ENCODE assay signal across 9 mouse cellular contexts in genomic region chrX:105037666-105038065, GRCm38 (mm10). TPM values are rescaled to one million over a fixed set of nuclear protein-coding genes. Genes with fewer than 3 reads are reported as not detected.
DNase-seq lines count a peak whose midpoint lies in the region; ATAC-seq and TF ChIP-seq lines count a peak whose summit lies in the region.
"Had no signal": no experiment of that assay in that cellular context is flagged by ENCODE, and none has a peak within 500 bp of the region (broad histone marks: within the 10 kb centered on the region; RNA-seq: fewer than 3 reads in every experiment).

No protein-coding gene starts in this region.

- no peak overlapping the region for H3K4me3 ChIP-seq in hindbrain, embryonic 14.5 days (replicated peaks; ENCODE audit: low read length)
- no peak overlapping the region for H3K4me3 ChIP-seq in hindbrain, embryonic 12.5 days
- no peak overlapping the region for H3K4me3 ChIP-seq in midbrain, embryonic 14.5 days (replicated peaks; ENCODE audit: low read depth, low read length)
- no peak overlapping the region for H3K4me3 ChIP-seq in midbrain, embryonic 13.5 days (replicated peaks)
- no peak overlapping the region for H3K4me3 ChIP-seq in midbrain, postnatal 0 days (ENCODE audit: low read depth, low read length)

- no peaks in the 10 kb centered on the region for H3K4me1 ChIP-seq in hindbrain, embryonic 14.5 days (replicated peaks; ENCODE audit: control insufficient read depth, insufficient read depth, low read length)
- H3K4me1 ChIP-seq in hindbrain, embryonic 12.5 days = no peaks in the 10 kb centered on the region
- no peaks in the 10 kb centered on the region for H3K4me1 ChIP-seq in midbrain, embryonic 14.5 days (ENCODE audit: control insufficient read depth, insufficient read depth, low read length)
- H3K4me1 ChIP-seq in midbrain, embryonic 13.5 days (replicated peaks) = no peaks in the 10 kb centered on the region
- H3K4me1 ChIP-seq in midbrain, postnatal 0 days (ENCODE audit: insufficient read depth, low read length) = no peaks in the 10 kb centered on the region

- no peak overlapping the region for H3K9ac ChIP-seq in hindbrain, embryonic 14.5 days
- H3K9ac ChIP-seq in hindbrain, embryonic 12.5 days = no peak overlapping the region
- no peak overlapping the region for H3K9ac ChIP-seq in midbrain, embryonic 14.5 days (replicated peaks; ENCODE audit: low read length)
- no peak overlapping the region for H3K9ac ChIP-seq in midbrain, embryonic 13.5 days (replicated peaks)
- H3K9ac ChIP-seq in midbrain, postnatal 0 days (replicated peaks; ENCODE audit: low read length, poor library complexity, severe bottlenecking) = no peak overlapping the region

- no peak for ATAC-seq in hindbrain, embryonic 14.5 days (ENCODE audit: low FRiP score)
- ATAC-seq in hindbrain, embryonic 12.5 days (ENCODE audit: low FRiP score) = no peak
- ATAC-seq in midbrain, embryonic 14.5 days (ENCODE audit: low FRiP score, low TSS enrichment) = no peak
- ATAC-seq in midbrain, embryonic 13.5 days = no peak
- no peak for ATAC-seq in Patski
- ATAC-seq in midbrain, postnatal 0 days (ENCODE audit: low FRiP score) = no peak
- ATAC-seq: inflammation-experienced regulatory T-cells, adult 6 months had no signal

- in situ Hi-C loops in Patski (cut with MboI; ENCODE audit: low pct_unique_long_range_greater_than_20kb) = no loop called here

- 83% methylated on average over 3 of the region's 3 CpGs for WGBS in hindbrain, embryonic 14.5 days
- WGBS in hindbrain, embryonic 12.5 days = 90% methylated on average over 3 of the region's 3 CpGs
- 79% methylated on average over 3 of the region's 3 CpGs for WGBS in midbrain, embryonic 14.5 days
- 82% methylated on average over 3 of the region's 3 CpGs for WGBS in midbrain, embryonic 13.5 days
- WGBS in midbrain, postnatal 0 days = 65% methylated on average over 3 of the region's 3 CpGs

- POLR2A ChIA-PET in Patski (lab: Charles Lee) = interaction anchor here (0.7 kb wide), 1 partner anchor 1861 kb away, joined by 4 read pairs; no protein-coding TSS in a partner anchor

- H3K4me2 ChIP-seq in hindbrain, embryonic 14.5 days (replicated peaks) = no peak overlapping the region
- H3K4me2 ChIP-seq in hindbrain, embryonic 12.5 days (replicated peaks) = no peak overlapping the region
- H3K4me2 ChIP-seq in midbrain, embryonic 14.5 days (ENCODE audit: low read length) = no peak overlapping the region
- no peak overlapping the region for H3K4me2 ChIP-seq in midbrain, embryonic 13.5 days (replicated peaks)
- no peak overlapping the region for H3K4me2 ChIP-seq in midbrain, postnatal 0 days (ENCODE audit: low read depth, low read length, poor library complexity, severe bottlenecking)

- TF ChIP-seq CTCF in Patski (IDR thresholded peaks at IDR 0.05) = peak; percentile 52
- peak; percentile 67 for TF ChIP-seq CTCF in midbrain, postnatal 0 days (IDR thresholded peaks at IDR 0.05)

- peaks cover 12% of the 10 kb centered on the region for H3K36me3 ChIP-seq in hindbrain, embryonic 14.5 days (replicated peaks; ENCODE audit: control insufficient read depth, insufficient read depth)
- peaks cover 7% of the 10 kb centered on the region; the same call in 1 of the 2 replicates for H3K36me3 ChIP-seq in hindbrain, embryonic 12.5 days
- peaks cover 6% of the 10 kb centered on the region for H3K36me3 ChIP-seq in midbrain, embryonic 14.5 days (ENCODE audit: control insufficient read depth, insufficient read depth, low read length)
- H3K36me3 ChIP-seq in midbrain, embryonic 13.5 days = peaks cover 7% of the 10 kb centered on the region
- H3K36me3 ChIP-seq in midbrain, postnatal 0 days (ENCODE audit: insufficient read depth, low read length) = no peaks in the 10 kb centered on the region; the same call in 1 of the 2 replicates

- H3K27me3 ChIP-seq in hindbrain, embryonic 14.5 days (ENCODE audit: control insufficient read depth, insufficient read depth, low read length) = no peaks in the 10 kb centered on the region
- H3K27me3 ChIP-seq in hindbrain, embryonic 12.5 days = peaks cover 7% of the 10 kb centered on the region
- H3K27me3 ChIP-seq in midbrain, embryonic 14.5 days (ENCODE audit: control insufficient read depth, insufficient read depth, low read length) = no peaks in the 10 kb centered on the region
- H3K27me3 ChIP-seq in midbrain, embryonic 13.5 days = peaks cover 8% of the 10 kb centered on the region; the same call in 1 of the 2 replicates
- H3K27me3 ChIP-seq in Patski = no peaks in the 10 kb centered on the region
- no peaks in the 10 kb centered on the region for H3K27me3 ChIP-seq in midbrain, postnatal 0 days (ENCODE audit: insufficient read depth, low read length)

- DNase-seq in hindbrain, embryonic 14.5 days (ENCODE audit: low spot score) = peak; percentile 48
- DNase-seq in midbrain, embryonic 14.5 days = peak; percentile 54
- DNase-seq in Patski (ENCODE audit: low read depth, low spot score) = no peak
- DNase-seq in midbrain, postnatal 0 days (ENCODE audit: low spot score) = peak; percentile 44
- no peak for DNase-seq in layer of hippocampus, adult 9-11 months
- DNase-seq: adrenal gland, adult 2 months had no signal

- H3K27ac ChIP-seq in hindbrain, embryonic 14.5 days = no peak overlapping the region
- H3K27ac ChIP-seq in hindbrain, embryonic 12.5 days = no peak overlapping the region
- H3K27ac ChIP-seq in midbrain, embryonic 14.5 days (replicated peaks; ENCODE audit: low read depth, low read length) = no peak overlapping the region
- H3K27ac ChIP-seq in midbrain, embryonic 13.5 days = no peak overlapping the region
- no peak overlapping the region for H3K27ac ChIP-seq in midbrain, postnatal 0 days (ENCODE audit: low read depth, low read length)

- no peaks in the 10 kb centered on the region for H3K9me3 ChIP-seq in hindbrain, embryonic 14.5 days (ENCODE audit: control insufficient read depth, low read length)
- H3K9me3 ChIP-seq in hindbrain, embryonic 12.5 days (replicated peaks) = no peaks in the 10 kb centered on the region
- no peaks in the 10 kb centered on the region for H3K9me3 ChIP-seq in midbrain, embryonic 14.5 days (ENCODE audit: control insufficient read depth, low read length)
- no peaks in the 10 kb centered on the region for H3K9me3 ChIP-seq in midbrain, embryonic 13.5 days
- no peaks in the 10 kb centered on the region for H3K9me3 ChIP-seq in midbrain, postnatal 0 days (ENCODE audit: low read length)

- CTCF ChIA-PET in Patski (lab: Charles Lee) = interaction anchor here (1.5 kb wide), 1 partner anchor 87 kb away, joined by 3 read pairs; no protein-coding TSS in a partner anchor

RNA-seq across cellular contexts. Expression of gene Pbdc1, which starts 41.9 kb away (rescaled TPM):
- polyA plus RNA-seq in hindbrain, embryonic 14.5 days (2014; fragmentation: Nextera tagmentation; extraction: Ambion mirVana) = 23.8 and 30.0 TPM in 2 replicates
- 45.6 and 51.5 TPM in 2 replicates for polyA plus RNA-seq in hindbrain, embryonic 12.5 days (2016; fragmentation: Nextera tagmentation; extraction: Ambion mirVana)
- polyA plus RNA-seq in midbrain, embryonic 14.5 days (2014; fragmentation: Nextera tagmentation; extraction: Ambion mirVana) = 29.4 and 34.6 TPM in 2 replicates
- 41.7 and 44.2 TPM in 2 replicates for polyA plus RNA-seq in midbrain, embryonic 13.5 days (2015; fragmentation: Nextera tagmentation; extraction: Ambion mirVana)
- polyA plus RNA-seq in Patski (2021) = 37.9 TPM
- 12.3 and 24.6 TPM in 2 replicates for total RNA-seq in midbrain, postnatal 0 days (2014; rRNA removed)
- polyA plus RNA-seq in midbrain, postnatal 0 days (2015; fragmentation: Nextera tagmentation; extraction: Ambion mirVana) = 26.9 and 30.4 TPM in 2 replicates

Comparison
In these comparisons a context has a peak if more than half of its experiments do, and no peak if none do; other contexts are left out.
1. DNase-seq: peak in hindbrain, embryonic 14.5 days (single experiment), midbrain, embryonic 14.5 days (single experiment) and midbrain, postnatal 0 days (single experiment); none in Patski (single experiment) and layer of hippocampus, adult 9-11 months (single experiment).